16 mouse cellular contexts compared by ENCODE assay signal in the genomic region with DNA sequence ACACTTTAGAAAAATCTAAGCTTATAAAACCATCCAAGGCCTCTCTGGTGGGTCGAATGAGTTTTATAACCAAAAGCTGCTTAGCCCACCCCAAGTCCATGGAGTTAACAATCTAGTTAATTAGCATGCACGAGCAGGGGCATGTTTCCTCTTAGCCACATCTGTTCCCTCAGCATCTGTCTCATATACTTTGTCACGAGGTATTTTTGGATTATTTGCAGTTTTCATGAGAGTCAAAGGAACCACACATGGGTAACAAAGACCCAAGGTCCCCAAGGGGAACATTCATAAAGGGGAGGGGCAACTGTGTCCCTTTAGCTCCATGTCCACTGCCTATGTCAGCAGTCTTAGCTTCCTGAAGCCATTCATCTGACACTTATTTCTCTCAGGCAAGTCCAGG.
A peak's percentile ranks its signal among the peaks of the same experiment; 100 is the strongest.
DNase-seq lines count a peak whose midpoint lies in the region; ATAC-seq and TF ChIP-seq lines count a peak whose summit lies in the region.
"Had no signal": no experiment of that assay in that cellular context is flagged by ENCODE, and none has a peak within 500 bp of the region (broad histone marks: within the 10 kb centered on the region; RNA-seq: fewer than 3 reads in every experiment).

No protein-coding gene starts in this region.

- no peak for TF ChIP-seq POLR2A in spleen, adult 2 months (IDR thresholded peaks at IDR 0.05; ENCODE audit: low read depth, low read length)
- TF ChIP-seq POLR2A in embryonic fibroblast, embryonic 13.5 days (IDR thresholded peaks at IDR 0.05; ENCODE audit: low read depth, low read length): no peak

- peaks cover 17% of the 10 kb centered on the region for H3K4me1 ChIP-seq in hindbrain, embryonic 13.5 days (replicated peaks)
- H3K4me1 ChIP-seq in hindbrain, embryonic 11.5 days (replicated peaks; ENCODE audit: control insufficient read depth, insufficient read depth, low read length): no peaks in the 10 kb centered on the region
- H3K4me1 ChIP-seq in spleen, adult 2 months (ENCODE audit: control insufficient read depth, insufficient read depth, insufficient read length): peaks cover 17% of the 10 kb centered on the region
- peaks cover 7% of the 10 kb centered on the region for H3K4me1 ChIP-seq in embryonic fibroblast, embryonic 13.5 days (ENCODE audit: control insufficient read depth, insufficient read depth, low read length)

- ATAC-seq in hindbrain, embryonic 13.5 days (ENCODE audit: low FRiP score): 0 out of 2 replicates have a peak, but pooled peaks have one; percentile 49
- ATAC-seq in hindbrain, embryonic 11.5 days (ENCODE audit: low FRiP score): no peak

- no peak for DNase-seq in hindbrain, embryonic 11.5 days (ENCODE audit: low spot score)
- DNase-seq in spleen, adult 2 months (ENCODE audit: low read depth in 1 of 2, low spot score in 2 of 2): peak in 1 of 2 experiments; percentile 48
- DNase-seq in spleen, postnatal 10 days (ENCODE audit: low spot score in 2 of 2): no peak
- DNase-seq in layer of hippocampus, postnatal 14 days (ENCODE audit: low spot score in 2 of 2): no peak
- DNase-seq in layer of hippocampus, adult 11-12 months (ENCODE audit: low spot score): no peak
- DNase-seq: adrenal gland, postnatal 25 days; cerebellum, adult 9-10 months; kidney, adult 18-20 months; kidney, postnatal 36 days; lung, postnatal 14 days; thymus, adult 2 months had no signal

- 62% methylated on average over 3 of the region's 3 CpGs for WGBS in hindbrain, embryonic 13.5 days
- WGBS in hindbrain, embryonic 11.5 days: 79% methylated on average over 3 of the region's 3 CpGs
- 31% methylated on average over 3 of the region's 3 CpGs for whole genome bisulfite sequencing in spleen, adult 2 months

- no peaks in the 10 kb centered on the region for H3K27me3 ChIP-seq in hindbrain, embryonic 13.5 days
- H3K27me3 ChIP-seq in hindbrain, embryonic 11.5 days (ENCODE audit: control insufficient read depth, insufficient read depth, low read length): no peaks in the 10 kb centered on the region
- no peaks in the 10 kb centered on the region for H3K27me3 ChIP-seq in spleen, adult 2 months (ENCODE audit: control insufficient read depth, insufficient read depth, low read length)
- H3K27me3 ChIP-seq: liver, embryonic 15.5 days had no signal

- H3K4me2 ChIP-seq in hindbrain, embryonic 13.5 days: no peak overlapping the region
- no peak overlapping the region for H3K4me2 ChIP-seq in hindbrain, embryonic 11.5 days (replicated peaks; ENCODE audit: low read depth, low read length)
- H3K4me2 ChIP-seq: hindbrain, embryonic 14.5 days; liver, embryonic 15.5 days had no signal

- no peak overlapping the region for H3K9ac ChIP-seq in hindbrain, embryonic 13.5 days
- H3K9ac ChIP-seq in hindbrain, embryonic 11.5 days (ENCODE audit: low read depth, low read length): no peak overlapping the region
- H3K9ac ChIP-seq: hindbrain, embryonic 14.5 days; liver, embryonic 15.5 days had no signal

- no peak for TF ChIP-seq CTCF in spleen, adult 2 months (IDR thresholded peaks at IDR 0.05; ENCODE audit: extremely low read depth, insufficient read depth, insufficient read length, insufficient replicate concordance)
- no peak for TF ChIP-seq CTCF in embryonic fibroblast, embryonic 13.5 days (IDR thresholded peaks at IDR 0.05; ENCODE audit: borderline replicate concordance, insufficient read depth, low read length)

- no peaks in the 10 kb centered on the region for H3K36me3 ChIP-seq in hindbrain, embryonic 13.5 days
- no peaks in the 10 kb centered on the region for H3K36me3 ChIP-seq in hindbrain, embryonic 11.5 days (ENCODE audit: control insufficient read depth, insufficient read depth, low read length)
- H3K36me3 ChIP-seq in spleen, adult 2 months (ENCODE audit: control insufficient read depth, insufficient read depth, low read length): no peaks in the 10 kb centered on the region
- H3K36me3 ChIP-seq: liver, embryonic 15.5 days had no signal

- no peak overlapping the region for H3K27ac ChIP-seq in hindbrain, embryonic 13.5 days
- no peak overlapping the region for H3K27ac ChIP-seq in hindbrain, embryonic 11.5 days (ENCODE audit: low read depth, low read length)
- peak overlapping the region; percentile 73 for H3K27ac ChIP-seq in spleen, adult 2 months (ENCODE audit: insufficient read depth, low read length)
- H3K27ac ChIP-seq in embryonic fibroblast, embryonic 13.5 days (ENCODE audit: insufficient read depth, low read length): 0 out of 2 replicates have a peak overlapping the region, but pooled peaks have one; percentile 29
- H3K27ac ChIP-seq: hindbrain, embryonic 14.5 days; liver, embryonic 15.5 days had no signal

- no peaks in the 10 kb centered on the region for H3K9me3 ChIP-seq in hindbrain, embryonic 13.5 days
- H3K9me3 ChIP-seq in hindbrain, embryonic 11.5 days (ENCODE audit: control insufficient read depth, low read length): no peaks in the 10 kb centered on the region
- H3K9me3 ChIP-seq: liver, embryonic 15.5 days had no signal

- H3K4me3 ChIP-seq in hindbrain, embryonic 13.5 days: no peak overlapping the region
- no peak overlapping the region for H3K4me3 ChIP-seq in hindbrain, embryonic 11.5 days (ENCODE audit: low read depth, low read length)
- H3K4me3 ChIP-seq in spleen, adult 2 months (ENCODE audit: extremely low read depth, insufficient read depth, insufficient read length): no peak overlapping the region
- no peak overlapping the region for H3K4me3 ChIP-seq in embryonic fibroblast, embryonic 13.5 days (ENCODE audit: insufficient read depth, low read length)
- H3K4me3 ChIP-seq: liver, embryonic 15.5 days; myocyte had no signal

Comparison
In these comparisons a context has a peak if more than half of its experiments do, and no peak if none do; other contexts are left out.
1. H3K27ac ChIP-seq: peak in spleen, adult 2 months (single experiment) and embryonic fibroblast, embryonic 13.5 days (single experiment); none in hindbrain, embryonic 13.5 days (single experiment) and hindbrain, embryonic 11.5 days (single experiment).